Mouse (Mus musculus) embryonic facial prominence, embryonic 14.5 days (tissue): ENCODE measurements around the gene Chrna10. TPM values are rescaled to one million over a fixed set of nuclear protein-coding genes. Genes with fewer than 3 reads are reported as not detected.

Source experiments
- ATAC-seq: fragments of 200-750 bp; cut with Nextera tagmentation; 2 replicates; pipeline ENCODE4 v1.8.0; 2017; ENCODE audit warnings: low read depth, moderate number of reproducible peaks, moderate TSS enrichment
- DNase-seq: peaks from one replicate; pipeline ENCODE4 v3.0.0-alpha.2; 2015; ENCODE audit warnings: low spot score
- H3K27ac ChIP-seq: fragments of 300-500 bp; sonication (generic); replicated peaks from 2 replicates; pipeline ENCODE4 v1.5.1; 2014; ENCODE audit warnings: low read depth, mild to moderate bottlenecking, low read length, moderate library complexity
- H3K27me3 ChIP-seq: fragments of 300-500 bp; sonication (generic); replicated peaks from 2 replicates; pipeline ENCODE4 v1.6.1; 2014; ENCODE audit warnings: low read length; ENCODE audit not compliant: control insufficient read depth, insufficient read depth
- H3K36me3 ChIP-seq: fragments of 300-500 bp; sonication (generic); 2 replicates; pipeline ENCODE4 v1.6.1; 2014; ENCODE audit warnings: low read length, mixed read lengths; ENCODE audit not compliant: control insufficient read depth, insufficient read depth
- H3K4me1 ChIP-seq: fragments of 300-500 bp; sonication (generic); 2 replicates; pipeline ENCODE4 v1.6.1; 2014; ENCODE audit warnings: antibody characterized with exemption, low read length; ENCODE audit not compliant: control insufficient read depth, insufficient read depth
- H3K4me2 ChIP-seq: fragments of 300-500 bp; sonication (generic); 2 replicates; pipeline ENCODE4 v1.6.1; 2014; ENCODE audit warnings: low read depth, mild to moderate bottlenecking, low read length, moderate library complexity, mixed read lengths
- H3K4me3 ChIP-seq: fragments of 300-500 bp; sonication (generic); 2 replicates; pipeline ENCODE4 v1.5.1; 2014; ENCODE audit warnings: low read depth, mild to moderate bottlenecking, low read length
- H3K9ac ChIP-seq: fragments of 300-500 bp; sonication (generic); 2 replicates; pipeline ENCODE4 v1.6.1; 2014; ENCODE audit warnings: low read depth, mild to moderate bottlenecking, low read length, moderate library complexity, mixed read lengths
- H3K9me3 ChIP-seq: fragments of 300-500 bp; sonication (generic); 2 replicates; pipeline ENCODE4 v1.6.1; 2016; ENCODE audit warnings: low read length; ENCODE audit not compliant: control insufficient read depth
- WGBS: fragments of 180-500 bp; shearing (Covaris S2); extraction: QIAGEN DNeasy Blood & Tissue Kit; methylation state at CpG from one replicate; pipeline ENCODE4 v1.1.7; 2014; 5-methylcytosine and 5-hydroxymethylcytosine counted together
- polyA plus RNA-seq: library from polyadenylated mRNA; unstranded; fragments of >200 nt; fragmentation: Nextera tagmentation; extraction: Ambion mirVana; gene quantifications from 2 replicates; pipeline ENCODE4 v1.2.1, GENCODE M21; 2014

The Chrna10 gene
- polyA plus RNA-seq, 1 experiment from 2014 or later: 0.10 TPM

- H3K27me3 ChIP-seq: no peaks in the 10 kb centered on the region
- peak overlapping the region; percentile 78 for H3K4me3 ChIP-seq
- H3K9ac ChIP-seq: peak overlapping the region; percentile 74
- no peak for ATAC-seq
- H3K36me3 ChIP-seq: peaks cover 10% of the 10 kb centered on the region
- H3K27ac ChIP-seq: no peak overlapping the region
- no peak for DNase-seq
- peak overlapping the region; percentile 75 for H3K4me2 ChIP-seq
- peaks cover 15% of the 10 kb centered on the region for H3K4me1 ChIP-seq
- WGBS: 63% methylated on average over 6 of the region's 6 CpGs
- no peaks in the 10 kb centered on the region for H3K9me3 ChIP-seq
Measured at GRCm38 (mm10) chr7:102066363-102066762, 50.3 kb downstream of the Chrna10 start.

- no peaks in the 10 kb centered on the region for H3K9me3 ChIP-seq
- under 1% methylated on average over 56 of the region's 56 CpGs for WGBS
- H3K4me3 ChIP-seq: peak within 1 kb of the TSS; percentile 78
- peaks cover 15% of the 10 kb centered on the region for H3K4me1 ChIP-seq
- DNase-seq: peak; percentile 98
- H3K27me3 ChIP-seq: no peaks in the 10 kb centered on the region
- H3K9ac ChIP-seq: peak within 1 kb of the TSS; percentile 74
- peak; percentile 99 for ATAC-seq
- peak within 1 kb of the TSS; percentile 84 for H3K27ac ChIP-seq
- H3K4me2 ChIP-seq: peak within 1 kb of the TSS; percentile 75
- H3K36me3 ChIP-seq: peaks cover 7% of the 10 kb centered on the region
Measured at GRCm38 (mm10) chr7:102065046-102065891, 51.4 kb downstream of the Chrna10 start, which contains the start of the genes Rnf121, Xndc1 and Xntrpc. Rnf121 (minus strand) TSS chr7:102065469. Xndc1 (plus strand) TSS chr7:102065511. Xntrpc (plus strand) TSS chr7:102065713.

GRCm38 (mm10) chr7:102064655-102065045, 52.0 kb downstream of the Chrna10 start:
- H3K4me1 ChIP-seq: peaks cover 15% of the 10 kb centered on the region
- H3K9ac ChIP-seq: peak overlapping the region; percentile 74
- no peaks in the 10 kb centered on the region for H3K9me3 ChIP-seq
- peaks cover 8% of the 10 kb centered on the region for H3K36me3 ChIP-seq
- DNase-seq: peak; percentile 4
- ATAC-seq: peak; percentile 10
- peak overlapping the region; percentile 78 for H3K4me3 ChIP-seq
- H3K27ac ChIP-seq: 0 out of 2 replicates have a peak overlapping the region, but pooled peaks have one; percentile 84
- H3K4me2 ChIP-seq: peak overlapping the region; percentile 75
- H3K27me3 ChIP-seq: no peaks in the 10 kb centered on the region
- 0% methylated on average over 9 of the region's 9 CpGs for WGBS

- peak overlapping the region; percentile 75 for H3K4me2 ChIP-seq
- ATAC-seq: no peak
- H3K4me1 ChIP-seq: peaks cover 15% of the 10 kb centered on the region
- no peaks in the 10 kb centered on the region for H3K27me3 ChIP-seq
- H3K36me3 ChIP-seq: peaks cover 15% of the 10 kb centered on the region
- H3K27ac ChIP-seq: no peak overlapping the region
- WGBS: 78% methylated on average over 9 of the region's 9 CpGs
- no peak for DNase-seq
- H3K9ac ChIP-seq: peak overlapping the region; percentile 74
- H3K9me3 ChIP-seq: no peaks in the 10 kb centered on the region
- H3K4me3 ChIP-seq: peak overlapping the region; percentile 78
Measured at GRCm38 (mm10) chr7:102063891-102064290, 52.7 kb downstream of the Chrna10 start.

GRCm38 (mm10) chr7:102062203-102062602, 54.4 kb downstream of the Chrna10 start:
- 90% methylated on average over 1 of the region's 1 CpGs for WGBS
- Histone ChIP-seq H3K9me3 (no peaks in the 10 kb centered on the region), H3K27me3 (no peaks in the 10 kb centered on the region), H3K36me3 (peaks cover 16% of the 10 kb centered on the region), H3K4me1 (peaks cover 15% of the 10 kb centered on the region), H3K4me3 (no peak overlapping the region), H3K4me2 (no peak overlapping the region), H3K27ac (no peak overlapping the region), H3K9ac (no peak overlapping the region)
- ATAC-seq (no peak), DNase-seq (no peak)

GRCm38 (mm10) chr7:102061353-102061752, 55.3 kb downstream of the Chrna10 start:
- WGBS: 97% methylated on average over 3 of the region's 3 CpGs
- Histone ChIP-seq H3K4me3 (no peak overlapping the region), H3K9me3 (no peaks in the 10 kb centered on the region), H3K4me2 (no peak overlapping the region), H3K36me3 (peaks cover 24% of the 10 kb centered on the region), H3K9ac (no peak overlapping the region), H3K4me1 (peaks cover 11% of the 10 kb centered on the region), H3K27me3 (no peaks in the 10 kb centered on the region), H3K27ac (no peak overlapping the region)
- DNase-seq (no peak), ATAC-seq (no peak)

Other genes with a start within 250 kb of the Chrna10 start
- gene Folr1, start 246.0 kb downstream of the Chrna10 start, polyA plus RNA-seq: 1.4 and 4.5 TPM in 2 replicates
- gene Lamtor1, start 210.9 kb downstream of the Chrna10 start, polyA plus RNA-seq: 147 and 160 TPM in 2 replicates
- 0.22 and 0.37 TPM in 2 replicates for gene Tomt, start 210.5 kb downstream of the Chrna10 start, polyA plus RNA-seq
- 9.3 and 14.2 TPM in 2 replicates for gene Lrrc51, start 182.9 kb downstream of the Chrna10 start, polyA plus RNA-seq
- gene Numa1, start 182.7 kb downstream of the Chrna10 start, polyA plus RNA-seq: 88.9 and 97.8 TPM in 2 replicates
- 2.0 and 3.0 TPM in 2 replicates for gene Il18bp, start 98.1 kb downstream of the Chrna10 start, polyA plus RNA-seq
- gene Rnf121, start 51.4 kb downstream of the Chrna10 start, polyA plus RNA-seq: 33.5 TPM in 2 replicates
- gene Xndc1, start 51.3 kb downstream of the Chrna10 start, polyA plus RNA-seq: 14.5 and 17.5 TPM in 2 replicates
- gene Xntrpc, start 51.1 kb downstream of the Chrna10 start, polyA plus RNA-seq: 0.84 and 1.6 TPM in 2 replicates
- 0.25 TPM in 1 of 2 replicates, not detected in the other for gene Trpc2, start 33.7 kb downstream of the Chrna10 start, polyA plus RNA-seq
- gene Art1, start 15.1 kb downstream of the Chrna10 start, polyA plus RNA-seq: 32.0 and 32.2 TPM in 2 replicates
- 2.9 and 3.5 TPM in 2 replicates for gene Art5, start 7.3 kb downstream of the Chrna10 start, polyA plus RNA-seq
- gene Nup98, start 93.3 kb upstream of the Chrna10 start, polyA plus RNA-seq: 35.9 and 37.5 TPM in 2 replicates
- 80.8 and 81.1 TPM in 2 replicates for gene Pgap2, start 93.4 kb upstream of the Chrna10 start, polyA plus RNA-seq
- gene Rhog, start 139.2 kb upstream of the Chrna10 start, polyA plus RNA-seq: 66.6 and 68.0 TPM in 2 replicates
- gene Stim1, start 151.0 kb upstream of the Chrna10 start, polyA plus RNA-seq: 36.4 TPM in 2 replicates